Mouse (Mus musculus) midbrain, embryonic 15.5 days (tissue): Measurements from ENCODE around the gene Ssrp1. TPM values are rescaled to one million over a fixed set of nuclear protein-coding genes. Genes with fewer than 3 reads are reported as not detected.

Source experiments
- ATAC-seq: fragments of 200-750 bp; cut with Nextera tagmentation; replicated peaks from 2 replicates; pipeline ENCODE4 v1.8.0; 2017; ENCODE audit warnings: moderate TSS enrichment
- H3K27ac ChIP-seq: fragments of 300-500 bp; sonication (generic); 2 replicates; pipeline ENCODE4 v1.5.1; 2015; ENCODE audit warnings: mild to moderate bottlenecking, inconsistent platforms
- H3K27me3 ChIP-seq: fragments of 300-500 bp; sonication (generic); replicated peaks from 2 replicates; pipeline ENCODE4 v1.6.1; 2015; ENCODE audit warnings: inconsistent platforms
- H3K36me3 ChIP-seq: fragments of 300-500 bp; sonication (generic); replicated peaks from 2 replicates; pipeline ENCODE4 v1.6.1; 2015; ENCODE audit warnings: inconsistent platforms
- H3K4me1 ChIP-seq: fragments of 300-500 bp; sonication (generic); 2 replicates; pipeline ENCODE4 v1.6.1; 2015; ENCODE audit warnings: inconsistent platforms
- H3K4me2 ChIP-seq: fragments of 300-500 bp; sonication (generic); 2 replicates; pipeline ENCODE4 v1.6.1; 2015; ENCODE audit warnings: inconsistent platforms, mild to moderate bottlenecking, moderate library complexity
- H3K4me3 ChIP-seq: fragments of 300-500 bp; sonication (generic); 2 replicates; pipeline ENCODE4 v1.5.1; 2015; ENCODE audit warnings: mild to moderate bottlenecking, inconsistent platforms
- H3K9ac ChIP-seq: fragments of 300-500 bp; sonication (generic); 2 replicates; pipeline ENCODE4 v1.6.1; 2015; ENCODE audit warnings: mild to moderate bottlenecking, inconsistent platforms
- H3K9me3 ChIP-seq: fragments of 300-500 bp; sonication (generic); 2 replicates; pipeline ENCODE4 v1.6.1; 2016; ENCODE audit warnings: inconsistent platforms
- WGBS: fragments of 180-500 bp; shearing (Covaris S2); methylation state at CpG from one replicate; pipeline ENCODE4 v1.1.7; 2015; ENCODE audit warnings: mixed read lengths; 5-methylcytosine and 5-hydroxymethylcytosine counted together
- polyA plus RNA-seq: library from polyadenylated mRNA; unstranded; fragments of >200 nt; fragmentation: Nextera tagmentation; extraction: Ambion mirVana; gene quantifications from 2 replicates; pipeline ENCODE4 v1.2.1, GENCODE M21; 2015

The Ssrp1 gene
- polyA plus RNA-seq, 1 experiment from 2014 or later: 180 TPM

GRCm38 (mm10) chr2:85065141-85065875 lies 28.3 kb downstream of the Ssrp1 start:
- H3K27me3 ChIP-seq: no peaks in the 10 kb centered on the region
- H3K4me1 ChIP-seq: peaks cover 3% of the 10 kb centered on the region; the same call in 1 of the 2 replicates
- H3K9me3 ChIP-seq: no peaks in the 10 kb centered on the region
- no peak overlapping the region for H3K27ac ChIP-seq
- ATAC-seq: no peak
- no peak overlapping the region for H3K9ac ChIP-seq
- 88% methylated on average over 12 of the region's 12 CpGs for WGBS
- peaks cover 15% of the 10 kb centered on the region for H3K36me3 ChIP-seq
- H3K4me2 ChIP-seq: no peak overlapping the region
- no peak overlapping the region for H3K4me3 ChIP-seq

- 98% methylated on average over 5 of the region's 5 CpGs for WGBS
- peaks cover 15% of the 10 kb centered on the region for H3K36me3 ChIP-seq
Observed at GRCm38 (mm10) chr2:85066937-85067336, 29.9 kb downstream of the Ssrp1 start.

GRCm38 (mm10) chr2:85067903-85068625 lies 31.0 kb downstream of the Ssrp1 start:
- 76% methylated on average over 10 of the region's 10 CpGs for WGBS
- no peak overlapping the region for H3K27ac ChIP-seq
- ATAC-seq: 0 out of 2 replicates have a peak, but pooled peaks have one; percentile 8
- H3K36me3 ChIP-seq: peaks cover 7% of the 10 kb centered on the region
- no peaks in the 10 kb centered on the region for H3K9me3 ChIP-seq
- no peaks in the 10 kb centered on the region for H3K4me1 ChIP-seq
- H3K4me3 ChIP-seq: no peak overlapping the region
- no peaks in the 10 kb centered on the region for H3K27me3 ChIP-seq
- H3K4me2 ChIP-seq: no peak overlapping the region
- H3K9ac ChIP-seq: no peak overlapping the region

More at GRCm38 (mm10) chr2:85066937-85067336, 29.9 kb downstream of the Ssrp1 start:
- no peaks in the 10 kb centered on the region for H3K9me3 ChIP-seq
- H3K4me3 ChIP-seq: no peak overlapping the region
- ATAC-seq: no peak
- H3K4me1 ChIP-seq: no peaks in the 10 kb centered on the region
- no peaks in the 10 kb centered on the region for H3K27me3 ChIP-seq
- no peak overlapping the region for H3K4me2 ChIP-seq
- H3K9ac ChIP-seq: no peak overlapping the region
- no peak overlapping the region for H3K27ac ChIP-seq

GRCm38 (mm10) chr2:85068626-85069025 lies 31.6 kb downstream of the Ssrp1 start:
- peaks cover 6% of the 10 kb centered on the region for H3K36me3 ChIP-seq
- 82% methylated on average over 2 of the region's 2 CpGs for WGBS
- no peak for ATAC-seq
- no peak overlapping the region for H3K9ac ChIP-seq
- no peaks in the 10 kb centered on the region for H3K27me3 ChIP-seq
- no peaks in the 10 kb centered on the region for H3K9me3 ChIP-seq
- H3K4me3 ChIP-seq: no peak overlapping the region
- H3K4me2 ChIP-seq: no peak overlapping the region
- H3K27ac ChIP-seq: no peak overlapping the region
- H3K4me1 ChIP-seq: no peaks in the 10 kb centered on the region

GRCm38 (mm10) chr2:85070086-85070485 lies 33.1 kb downstream of the Ssrp1 start:
- H3K4me1 ChIP-seq: no peaks in the 10 kb centered on the region
- H3K9me3 ChIP-seq: no peaks in the 10 kb centered on the region
- no peak overlapping the region for H3K27ac ChIP-seq
- peaks cover 6% of the 10 kb centered on the region; the same call in 1 of the 2 replicates for H3K36me3 ChIP-seq
- ATAC-seq: no peak
- WGBS: 73% methylated on average over 15 of the region's 15 CpGs
- H3K4me3 ChIP-seq: no peak overlapping the region
- no peak overlapping the region for H3K4me2 ChIP-seq
- H3K9ac ChIP-seq: no peak overlapping the region
- no peaks in the 10 kb centered on the region for H3K27me3 ChIP-seq

GRCm38 (mm10) chr2:85071921-85072320 lies 34.9 kb downstream of the Ssrp1 start:
- H3K9ac ChIP-seq: no peak overlapping the region
- H3K4me1 ChIP-seq: no peaks in the 10 kb centered on the region
- H3K4me2 ChIP-seq: no peak overlapping the region
- H3K9me3 ChIP-seq: no peaks in the 10 kb centered on the region
- H3K27ac ChIP-seq: no peak overlapping the region
- 95% methylated on average over 5 of the region's 5 CpGs for WGBS
- H3K27me3 ChIP-seq: no peaks in the 10 kb centered on the region
- ATAC-seq: no peak
- H3K4me3 ChIP-seq: no peak overlapping the region
- H3K36me3 ChIP-seq: peaks cover 6% of the 10 kb centered on the region; the same call in 1 of the 2 replicates

- Histone ChIP-seq H3K9ac (no peak overlapping the region), H3K27ac (no peak overlapping the region), H3K4me2 (no peak overlapping the region), H3K4me3 (no peak overlapping the region), H3K36me3 (peaks cover 6% of the 10 kb centered on the region; the same call in 1 of the 2 replicates), H3K27me3 (no peaks in the 10 kb centered on the region), H3K9me3 (no peaks in the 10 kb centered on the region), H3K4me1 (no peaks in the 10 kb centered on the region)
- no peak for ATAC-seq
- WGBS: 85% methylated on average over 5 of the region's 5 CpGs
Observed at GRCm38 (mm10) chr2:85073751-85074150, 36.7 kb downstream of the Ssrp1 start.

- Histone ChIP-seq H3K4me2 (no peak overlapping the region), H3K27ac (no peak overlapping the region), H3K9ac (no peak overlapping the region), H3K4me1 (no peaks in the 10 kb centered on the region), H3K4me3 (no peak overlapping the region), H3K36me3 (no peaks in the 10 kb centered on the region), H3K27me3 (no peaks in the 10 kb centered on the region), H3K9me3 (no peaks in the 10 kb centered on the region)
- peak; percentile 71 for ATAC-seq
- 41% methylated on average over 11 of the region's 11 CpGs for WGBS
Observed at GRCm38 (mm10) chr2:85088716-85089646, 51.9 kb downstream of the Ssrp1 start.

- WGBS: 97% methylated on average over 4 of the region's 4 CpGs
- no peaks in the 10 kb centered on the region for H3K9me3 ChIP-seq
- H3K9ac ChIP-seq: no peak overlapping the region
- no peaks in the 10 kb centered on the region for H3K4me1 ChIP-seq
- H3K27ac ChIP-seq: no peak overlapping the region
- H3K4me3 ChIP-seq: no peak overlapping the region
- no peaks in the 10 kb centered on the region for H3K36me3 ChIP-seq
- no peaks in the 10 kb centered on the region for H3K27me3 ChIP-seq
- H3K4me2 ChIP-seq: no peak overlapping the region
- no peak for ATAC-seq
Observed at GRCm38 (mm10) chr2:85091325-85091724, 54.3 kb downstream of the Ssrp1 start.

GRCm38 (mm10) chr2:85093376-85093775 lies 56.3 kb downstream of the Ssrp1 start:
- H3K4me2 ChIP-seq: no peak overlapping the region
- no peaks in the 10 kb centered on the region for H3K36me3 ChIP-seq
- no peaks in the 10 kb centered on the region for H3K9me3 ChIP-seq
- ATAC-seq: no peak
- H3K4me1 ChIP-seq: no peaks in the 10 kb centered on the region
- no peak overlapping the region for H3K4me3 ChIP-seq
- 95% methylated on average over 1 of the region's 1 CpGs for WGBS
- no peak overlapping the region for H3K9ac ChIP-seq
- no peaks in the 10 kb centered on the region for H3K27me3 ChIP-seq
- no peak overlapping the region for H3K27ac ChIP-seq

- no peaks in the 10 kb centered on the region for H3K36me3 ChIP-seq
- 38% methylated on average over 5 of the region's 5 CpGs for WGBS
- no peak overlapping the region for H3K4me2 ChIP-seq
- ATAC-seq: 0 out of 2 replicates have a peak, but pooled peaks have one; percentile 46
- H3K9ac ChIP-seq: no peak overlapping the region
- no peak overlapping the region for H3K4me3 ChIP-seq
- H3K27me3 ChIP-seq: no peaks in the 10 kb centered on the region
- no peaks in the 10 kb centered on the region for H3K4me1 ChIP-seq
- H3K27ac ChIP-seq: no peak overlapping the region
- H3K9me3 ChIP-seq: 0 out of 2 replicates have a peak, but pooled peaks cover 1% of the 10 kb centered on the region
Observed at GRCm38 (mm10) chr2:85095906-85096305, 58.9 kb downstream of the Ssrp1 start.
